8 mouse cellular contexts compared by ENCODE assay signal in genomic region chr2:125659823-125660536, GRCm38 (mm10). TPM values are rescaled to one million over a fixed set of nuclear protein-coding genes. Genes with fewer than 3 reads are reported as not detected.
DNase-seq lines count a peak whose midpoint lies in the region; TF ChIP-seq lines count a peak whose summit lies in the region.

No protein-coding gene starts in this region.

- no peaks in the 10 kb centered on the region for H3K36me3 ChIP-seq in spleen, adult 2 months (ENCODE audit: control insufficient read depth, insufficient read depth, low read length)

- no peak overlapping the region for H3K27ac ChIP-seq in left cerebral cortex, adult 2 months
- H3K27ac ChIP-seq in spleen, adult 2 months (ENCODE audit: insufficient read depth, low read length), result no peak overlapping the region

- TF ChIP-seq CTCF in left cerebral cortex, adult 2 months (IDR thresholded peaks at IDR 0.05), result peak; percentile 84
- TF ChIP-seq CTCF in spleen, adult 2 months (IDR thresholded peaks at IDR 0.05; ENCODE audit: extremely low read depth, insufficient read depth, insufficient read length, insufficient replicate concordance), result peak; percentile 62; the same call in 1 of the 2 replicates

- H3K4me1 ChIP-seq in spleen, adult 2 months (ENCODE audit: control insufficient read depth, insufficient read depth, insufficient read length), result no peaks in the 10 kb centered on the region

- intact Hi-C loops in left cerebral cortex, adult 2 months (cut with DNase I), result loop anchor here (1.0 to 5.0 kb wide), 3 partner anchors 71 to 861 kb away; no protein-coding TSS in a partner anchor
- intact Hi-C loops in left cerebral cortex, postnatal 36 days (cut with DNase I), result loop anchor here (2.0 to 10.0 kb wide), 3 partner anchors 71 to 862 kb away; partner anchors contain the start of genes Cops2 and Galk2

- no peak for TF ChIP-seq POLR2A in spleen, adult 2 months (IDR thresholded peaks at IDR 0.05; ENCODE audit: low read depth, low read length)

- H3K27me3 ChIP-seq in spleen, adult 2 months (ENCODE audit: control insufficient read depth, insufficient read depth, low read length), result no peaks in the 10 kb centered on the region

- H3K4me3 ChIP-seq in left cerebral cortex, adult 2 months, result 0 out of 2 replicates have a peak overlapping the region, but pooled peaks have one; percentile 19
- no peak overlapping the region for H3K4me3 ChIP-seq in spleen, adult 2 months (ENCODE audit: extremely low read depth, insufficient read depth, insufficient read length)

- 16% methylated on average over 10 of the region's 10 CpGs for WGBS in spleen, adult 2 months

- peak; percentile 62 to 69 for DNase-seq in left cerebral cortex, adult 2 months (ENCODE audit: extremely low spot score in 1 of 2, low spot score in 2 of 2)
- DNase-seq in left cerebral cortex, adult 8-10 months (ENCODE audit: low spot score in 2 of 2), result no peak
- DNase-seq in cerebellum, postnatal 10 days, result peak; percentile 85 to 89
- peak; percentile 20 to 82 for DNase-seq in frontal cortex, adult 2 months (ENCODE audit: extremely low spot score in 1 of 2, low spot score in 1 of 2)
- peak; percentile 70 for DNase-seq in hindlimb bud, embryonic 11.5 days (ENCODE audit: extremely low spot score, low read depth, low spot score)
- peak; percentile 44 to 59 for DNase-seq in left cerebral cortex, postnatal 36 days (ENCODE audit: low spot score in 2 of 2)
- DNase-seq in mesoderm, embryonic 11.5 days (ENCODE audit: low read depth, low spot score), result peak; percentile 80
- DNase-seq in spleen, adult 2 months (ENCODE audit: low read depth in 1 of 2, low spot score in 2 of 2), result peak; percentile 31 to 66

RNA-seq across cellular contexts. Expression of gene Eid1, which starts 12.9 kb away (rescaled TPM):
- total RNA-seq in left cerebral cortex, adult 2 months (2021), result 100 to 1,000 TPM; 209 to 229 TPM
- total RNA-seq in left cerebral cortex, adult 8-10 months (2022), result 100 to 1,000 TPM; 216 to 227 (median 219) TPM
- 174 and 188 TPM in 2 replicates for polyA plus RNA-seq in frontal cortex, adult 2 months (2012; rRNA removed)
- 100 to 1,000 TPM; 213 to 248 TPM for total RNA-seq in left cerebral cortex, postnatal 36 days (2021)
- 12.7 and 15.3 TPM in 2 replicates for polyA plus RNA-seq in spleen, adult 2 months (2012; rRNA removed)

RNA-seq across cellular contexts. Expression of gene Cep152, which starts 35.1 kb away (rescaled TPM):
- 1 to 10 TPM; 2.6 TPM for total RNA-seq in left cerebral cortex, adult 2 months (2021)
- total RNA-seq in left cerebral cortex, adult 8-10 months (2022), result 1 to 10 TPM; 2.1 to 3.0 (median 2.6) TPM
- 1.8 and 2.2 TPM in 2 replicates for polyA plus RNA-seq in frontal cortex, adult 2 months (2012; rRNA removed)
- 1 to 10 TPM; 1.8 to 2.9 TPM for total RNA-seq in left cerebral cortex, postnatal 36 days (2021)
- polyA plus RNA-seq in spleen, adult 2 months (2012; rRNA removed), result 1.8 and 2.0 TPM in 2 replicates

Comparison
In these comparisons a context has a peak if more than half of its experiments do, and no peak if none do; other contexts are left out.
1. DNase-seq: peak in left cerebral cortex, adult 2 months (2 of 2), cerebellum, postnatal 10 days (2 of 2), frontal cortex, adult 2 months (2 of 2), hindlimb bud, embryonic 11.5 days (single experiment), left cerebral cortex, postnatal 36 days (2 of 2), mesoderm, embryonic 11.5 days (single experiment) and spleen, adult 2 months (2 of 2); none in left cerebral cortex, adult 8-10 months (0 of 2).